Mouse (Mus musculus): ENCODE data around the gene Grap.

GRCm38 (mm10) chr11:61642106-61642505 is 11.0 kb upstream of the Grap start:
- TF ChIP-seq POLR2A (IDR thresholded peaks at IDR 0.05; ENCODE audit: low read depth, low read length) (no peak), CTCF (IDR thresholded peaks at IDR 0.05; ENCODE audit: extremely low read depth, insufficient read length, insufficient replicate concordance, low read depth, low read length) (no peak)
